Mouse (Mus musculus) heart, embryonic 14.5 days (tissue): Measurements from ENCODE around the gene Ubox5. TPM values are rescaled to one million over a fixed set of nuclear protein-coding genes. Genes with fewer than 3 reads are reported as not detected.
A peak's percentile ranks its signal among the peaks of the same experiment; 100 is the strongest.

Source experiments
- ATAC-seq: fragments of 200-750 bp; cut with Nextera tagmentation; 2 replicates; pipeline ENCODE4 v1.8.0; 2017; ENCODE audit warnings: low read depth, moderate TSS enrichment; ENCODE audit not compliant: insufficient number of reproducible peaks, insufficient read depth, low FRiP score
- H3K27ac ChIP-seq, 2 experiments: fragments of 200-500 bp in 1 of 2; fragments of 300-500 bp in 1 of 2; sonication (generic) in 1 of 2; replicated peaks in 1 of 2; 2 replicates each; pipeline ENCODE4 v1.5.1; 2012 to 2014; ENCODE audit warnings: low read depth in 2 of 2, low read length in 2 of 2, control low read depth in 1 of 2, mild to moderate bottlenecking in 1 of 2, mixed read lengths in 1 of 2; ENCODE audit not compliant: control insufficient read depth in 1 of 2, insufficient read depth in 1 of 2
- H3K27me3 ChIP-seq: fragments of 300-500 bp; sonication (generic); 2 replicates; pipeline ENCODE4 v1.6.1; 2014; ENCODE audit warnings: mild to moderate bottlenecking, low read length, control low read depth; ENCODE audit not compliant: control insufficient read depth, insufficient read depth
- H3K36me3 ChIP-seq: fragments of 300-500 bp; sonication (generic); 2 replicates; pipeline ENCODE4 v1.6.1; 2014; ENCODE audit warnings: mild to moderate bottlenecking, control low read depth, low read length, mixed read lengths; ENCODE audit not compliant: control insufficient read depth, insufficient read depth
- H3K4me1 ChIP-seq, 2 experiments: fragments of 200-500 bp in 1 of 2; fragments of 300-500 bp in 1 of 2; sonication (generic) in 1 of 2; 2 replicates each; pipeline ENCODE4 v1.6.1; 2012 to 2014; ENCODE audit warnings: low read length in 2 of 2, control low read depth in 1 of 2, mixed read lengths in 1 of 2; ENCODE audit not compliant: control insufficient read depth in 2 of 2, insufficient read depth in 2 of 2
- H3K4me2 ChIP-seq: fragments of 300-500 bp; sonication (generic); 2 replicates; pipeline ENCODE4 v1.6.1; 2014; ENCODE audit warnings: mild to moderate bottlenecking, low read length
- H3K4me3 ChIP-seq, 2 experiments: fragments of 200-500 bp in 1 of 2; fragments of 300-500 bp in 1 of 2; sonication (generic) in 1 of 2; 2 replicates each; pipeline ENCODE4 v1.5.1; 2012 to 2014; ENCODE audit warnings: low read length in 2 of 2, mild to moderate bottlenecking in 2 of 2, control low read depth in 1 of 2, low read depth in 1 of 2, moderate library complexity in 1 of 2; ENCODE audit not compliant: control insufficient read depth in 1 of 2, insufficient read depth in 1 of 2
- H3K9ac ChIP-seq: fragments of 300-500 bp; sonication (generic); 2 replicates; pipeline ENCODE4 v1.6.1; 2014; ENCODE audit warnings: mild to moderate bottlenecking, low read length
- H3K9me3 ChIP-seq: fragments of 300-500 bp; sonication (generic); 2 replicates; pipeline ENCODE4 v1.6.1; 2016; ENCODE audit warnings: low read length, control low read depth; ENCODE audit not compliant: control insufficient read depth
- WGBS: fragments of 180-500 bp; shearing (Covaris S2); extraction: QIAGEN DNeasy Blood & Tissue Kit; methylation state at CpG from one replicate; pipeline ENCODE4 v1.1.7; 2014; 5-methylcytosine and 5-hydroxymethylcytosine counted together
- polyA plus RNA-seq: library from polyadenylated mRNA; unstranded; fragments of >200 nt; fragmentation: Nextera tagmentation; extraction: Ambion mirVana; gene quantifications from 2 replicates; pipeline ENCODE4 v1.2.1, GENCODE M21; 2014

The Ubox5 gene
- polyA plus RNA-seq, 1 experiment from 2014 or later, result 6.9 TPM

- no peak for ATAC-seq
- no peaks in the 10 kb centered on the region for H3K9me3 ChIP-seq
- H3K4me3 ChIP-seq, result no peak overlapping the region
- H3K27ac ChIP-seq, result no peak overlapping the region
- peaks cover 5 to 9% of the 10 kb centered on the region in 2 experiments; a peak in 2 of 4 replicates for H3K4me1 ChIP-seq
- 81% methylated on average over 6 of the region's 6 CpGs for WGBS
- no peak overlapping the region for H3K4me2 ChIP-seq
- H3K36me3 ChIP-seq, result peaks cover 6% of the 10 kb centered on the region
- no peak overlapping the region for H3K9ac ChIP-seq
- H3K27me3 ChIP-seq, result peaks cover 22% of the 10 kb centered on the region
Observed at GRCm38 (mm10) chr2:130586016-130586415, 43.8 kb downstream of the Ubox5 start.

GRCm38 (mm10) chr2:130583902-130584560 lies 45.8 kb downstream of the Ubox5 start:
- Histone ChIP-seq H3K27ac (no peak overlapping the region), H3K27me3 (peaks cover 42% of the 10 kb centered on the region), H3K4me1 (peaks cover 7 to 18% of the 10 kb centered on the region in 2 experiments; a peak in 3 of 4 replicates), H3K9ac (no peak overlapping the region), H3K9me3 (no peaks in the 10 kb centered on the region), H3K4me2 (no peak overlapping the region), H3K4me3 (no peak overlapping the region), H3K36me3 (no peaks in the 10 kb centered on the region)
- WGBS, result 51% methylated on average over 10 of the region's 10 CpGs
- ATAC-seq, result no peak

- H3K4me2 ChIP-seq, result no peak within 1 kb of the TSS
- no peak within 1 kb of the TSS for H3K9ac ChIP-seq
- H3K36me3 ChIP-seq, result no peaks in the 10 kb centered on the region
- H3K4me3 ChIP-seq, result no peak within 1 kb of the TSS
- no peak within 1 kb of the TSS for H3K27ac ChIP-seq
- H3K9me3 ChIP-seq, result peaks cover 5% of the 10 kb centered on the region; the same call in 1 of the 2 replicates
- no peak for ATAC-seq
- peaks cover 56% of the 10 kb centered on the region for H3K27me3 ChIP-seq
- WGBS, result 23% methylated on average over 10 of the region's 10 CpGs
- peaks cover 7 to 20% of the 10 kb centered on the region in 2 experiments; a peak in 3 of 4 replicates for H3K4me1 ChIP-seq
Observed at GRCm38 (mm10) chr2:130582552-130582951, 47.3 kb downstream of the Ubox5 start, which contains the start of gene Avp. Avp (minus strand) TSS chr2:130582554.

- H3K9ac ChIP-seq, result 0 out of 2 replicates have a peak overlapping the region, but pooled peaks have one; percentile 55
- H3K4me1 ChIP-seq, result peaks cover 9 to 28% of the 10 kb centered on the region in 2 experiments; a peak in 3 of 4 replicates
- no peaks in the 10 kb centered on the region for H3K36me3 ChIP-seq
- no peak overlapping the region for H3K27ac ChIP-seq
- peaks cover 70% of the 10 kb centered on the region for H3K27me3 ChIP-seq
- peak overlapping the region; percentile 30 to 40; a peak in 2 of 4 replicates for H3K4me3 ChIP-seq
- peak overlapping the region; percentile 70 for H3K4me2 ChIP-seq
- 4% methylated on average over 16 of the region's 16 CpGs for WGBS
- H3K9me3 ChIP-seq, result peaks cover 5% of the 10 kb centered on the region; the same call in 1 of the 2 replicates
- no peak for ATAC-seq
Observed at GRCm38 (mm10) chr2:130581201-130581600, 48.6 kb downstream of the Ubox5 start.

GRCm38 (mm10) chr2:130579791-130580190 lies 50.0 kb downstream of the Ubox5 start:
- H3K27me3 ChIP-seq, result peaks cover 81% of the 10 kb centered on the region
- H3K4me2 ChIP-seq, result peak overlapping the region; percentile 70; the same call in 1 of the 2 replicates
- peaks cover 9 to 28% of the 10 kb centered on the region in 2 experiments; a peak in 3 of 4 replicates for H3K4me1 ChIP-seq
- H3K4me3 ChIP-seq, result no peak overlapping the region; a peak in 1 of 4 replicates
- no peak overlapping the region for H3K9ac ChIP-seq
- no peak overlapping the region for H3K27ac ChIP-seq
- peaks cover 5% of the 10 kb centered on the region; the same call in 1 of the 2 replicates for H3K9me3 ChIP-seq
- ATAC-seq, result no peak
- WGBS, result 11% methylated on average over 8 of the region's 8 CpGs
- no peaks in the 10 kb centered on the region for H3K36me3 ChIP-seq

GRCm38 (mm10) chr2:130578148-130578547 lies 51.7 kb downstream of the Ubox5 start:
- peaks cover 5% of the 10 kb centered on the region; the same call in 1 of the 2 replicates for H3K9me3 ChIP-seq
- 11% methylated on average over 11 of the region's 11 CpGs for WGBS
- H3K36me3 ChIP-seq, result no peaks in the 10 kb centered on the region
- peaks cover 5 to 21% of the 10 kb centered on the region in 2 experiments; a peak in 3 of 4 replicates for H3K4me1 ChIP-seq
- H3K27ac ChIP-seq, result no peak overlapping the region
- no peak overlapping the region for H3K9ac ChIP-seq
- H3K4me2 ChIP-seq, result no peak overlapping the region
- no peak overlapping the region for H3K4me3 ChIP-seq
- no peak for ATAC-seq
- H3K27me3 ChIP-seq, result peaks cover 81% of the 10 kb centered on the region

- Histone ChIP-seq H3K4me1 (peaks cover 4 to 21% of the 10 kb centered on the region in 2 experiments; a peak in 3 of 4 replicates), H3K9ac (no peak overlapping the region), H3K4me3 (no peak overlapping the region; a peak in 1 of 4 replicates), H3K9me3 (peaks cover 5% of the 10 kb centered on the region; the same call in 1 of the 2 replicates), H3K27ac (no peak overlapping the region), H3K4me2 (no peak overlapping the region), H3K36me3 (no peaks in the 10 kb centered on the region), H3K27me3 (peaks cover 81% of the 10 kb centered on the region)
- 6% methylated on average over 12 of the region's 12 CpGs for WGBS
- no peak for ATAC-seq
Observed at GRCm38 (mm10) chr2:130577632-130578031, 52.2 kb downstream of the Ubox5 start.
